Mouse (Mus musculus) liver, embryonic 12.5 days (tissue): ENCODE measurements around the gene Anxa1. TPM values are rescaled to one million over a fixed set of nuclear protein-coding genes. Genes with fewer than 3 reads are reported as not detected.

Experiments used
- ATAC-seq: fragments of 200-750 bp; cut with Nextera tagmentation; 2 replicates; pipeline ENCODE4 v1.8.0; 2017; ENCODE audit warnings: moderate number of reproducible peaks, mild to moderate bottlenecking, moderate library complexity
- H3K27ac ChIP-seq: fragments of 300-500 bp; sonication (generic); 2 replicates; pipeline ENCODE4 v1.5.1; 2016; ENCODE audit warnings: mild to moderate bottlenecking
- H3K27me3 ChIP-seq: fragments of 300-500 bp; sonication (generic); replicated peaks from 2 replicates; pipeline ENCODE4 v1.6.1; 2016; ENCODE audit warnings: mild to moderate bottlenecking, moderate library complexity
- H3K36me3 ChIP-seq: fragments of 300-500 bp; sonication (generic); 2 replicates; pipeline ENCODE4 v1.6.1; 2016; ENCODE audit warnings: mild to moderate bottlenecking, moderate library complexity
- H3K4me1 ChIP-seq: fragments of 300-500 bp; sonication (generic); 2 replicates; pipeline ENCODE4 v1.6.1; 2016
- H3K4me2 ChIP-seq: fragments of 300-500 bp; sonication (generic); 2 replicates; pipeline ENCODE4 v1.6.1; 2016; ENCODE audit warnings: mild to moderate bottlenecking, moderate library complexity
- H3K4me3 ChIP-seq: fragments of 300-500 bp; sonication (generic); 2 replicates; pipeline ENCODE4 v1.5.1; 2016; ENCODE audit warnings: mild to moderate bottlenecking, moderate library complexity
- H3K9ac ChIP-seq: fragments of 300-500 bp; sonication (generic); 2 replicates; pipeline ENCODE4 v1.6.1; 2016; ENCODE audit warnings: mild to moderate bottlenecking, moderate library complexity
- H3K9me3 ChIP-seq: fragments of 300-500 bp; sonication (generic); replicated peaks from 2 replicates; pipeline ENCODE4 v1.6.1; 2016; ENCODE audit warnings: mild to moderate bottlenecking, moderate library complexity
- WGBS: fragments of 180-500 bp; shearing (Covaris S2); methylation state at CpG from one replicate; pipeline ENCODE4 v1.1.7; 2016; ENCODE audit not compliant: insufficient replicate concordance; 5-methylcytosine and 5-hydroxymethylcytosine counted together
- polyA plus RNA-seq: library from polyadenylated mRNA; unstranded; fragments of >200 nt; fragmentation: Nextera tagmentation; extraction: Ambion mirVana; gene quantifications from 2 replicates; pipeline ENCODE4 v1.2.1, GENCODE M21; 2016

Anxa1 gene
- polyA plus RNA-seq: 15.1 and 19.1 TPM in 2 replicates

GRCm38 (mm10) chr19:20390455-20390994 lies at the start of gene Anxa1:
Anxa1 (minus strand) TSS chr19:20390944.
- Histone ChIP-seq H3K4me2 (no peak within 1 kb of the TSS; the same call in 1 of the 2 replicates), H3K27ac (no peak within 1 kb of the TSS)
- 24% methylated on average over 5 of the region's 5 CpGs for WGBS

GRCm38 (mm10) chr19:20437043-20437442 lies 46.3 kb upstream of the Anxa1 start:
- Histone ChIP-seq H3K9me3 (no peaks in the 10 kb centered on the region), H3K9ac (no peak overlapping the region), H3K4me2 (no peak overlapping the region), H3K36me3 (no peaks in the 10 kb centered on the region), H3K4me1 (no peaks in the 10 kb centered on the region), H3K4me3 (no peak overlapping the region), H3K27ac (no peak overlapping the region), H3K27me3 (no peaks in the 10 kb centered on the region)
- no peak for ATAC-seq
- 36% methylated on average over 5 of the region's 5 CpGs for WGBS

More at GRCm38 (mm10) chr19:20390455-20390994, at the start of gene Anxa1:
- Histone ChIP-seq H3K4me1 (no peaks in the 10 kb centered on the region), H3K36me3 (no peaks in the 10 kb centered on the region), H3K4me3 (no peak within 1 kb of the TSS), H3K9me3 (no peaks in the 10 kb centered on the region), H3K27me3 (no peaks in the 10 kb centered on the region), H3K9ac (no peak within 1 kb of the TSS)
- no peak for ATAC-seq

- H3K27me3 ChIP-seq: no peaks in the 10 kb centered on the region
- ATAC-seq: no peak
- H3K4me1 ChIP-seq: no peaks in the 10 kb centered on the region
- no peak overlapping the region for H3K27ac ChIP-seq
- H3K4me3 ChIP-seq: no peak overlapping the region
- no peaks in the 10 kb centered on the region for H3K9me3 ChIP-seq
- H3K36me3 ChIP-seq: no peaks in the 10 kb centered on the region
- H3K4me2 ChIP-seq: no peak overlapping the region
- WGBS: 6% methylated on average over 3 of the region's 3 CpGs
- no peak overlapping the region for H3K9ac ChIP-seq
Measured at GRCm38 (mm10) chr19:20434541-20434940, 43.8 kb upstream of the Anxa1 start.

GRCm38 (mm10) chr19:20433966-20434365 lies 43.2 kb upstream of the Anxa1 start:
- no peaks in the 10 kb centered on the region for H3K4me1 ChIP-seq
- H3K36me3 ChIP-seq: no peaks in the 10 kb centered on the region
- 63% methylated on average over 5 of the region's 5 CpGs for WGBS
- ATAC-seq: no peak
- H3K4me3 ChIP-seq: no peak overlapping the region
- H3K9ac ChIP-seq: no peak overlapping the region
- H3K27me3 ChIP-seq: no peaks in the 10 kb centered on the region
- no peak overlapping the region for H3K27ac ChIP-seq
- H3K4me2 ChIP-seq: no peak overlapping the region
- no peaks in the 10 kb centered on the region for H3K9me3 ChIP-seq

- Histone ChIP-seq H3K27me3 (no peaks in the 10 kb centered on the region), H3K27ac (no peak overlapping the region), H3K4me1 (no peaks in the 10 kb centered on the region), H3K9ac (no peak overlapping the region), H3K4me3 (no peak overlapping the region), H3K9me3 (no peaks in the 10 kb centered on the region), H3K4me2 (no peak overlapping the region), H3K36me3 (no peaks in the 10 kb centered on the region)
- no peak for ATAC-seq
- WGBS: 67% methylated on average over 12 of the region's 12 CpGs
Measured at GRCm38 (mm10) chr19:20426443-20427161, 35.9 kb upstream of the Anxa1 start.

GRCm38 (mm10) chr19:20411276-20411675 lies 20.5 kb upstream of the Anxa1 start:
- H3K9ac ChIP-seq: no peak overlapping the region
- ATAC-seq: no peak
- no peak overlapping the region for H3K4me2 ChIP-seq
- no peaks in the 10 kb centered on the region for H3K36me3 ChIP-seq
- WGBS: 71% methylated on average over 3 of the region's 3 CpGs
- no peaks in the 10 kb centered on the region for H3K4me1 ChIP-seq
- H3K27ac ChIP-seq: no peak overlapping the region
- no peaks in the 10 kb centered on the region for H3K27me3 ChIP-seq
- no peaks in the 10 kb centered on the region for H3K9me3 ChIP-seq
- no peak overlapping the region for H3K4me3 ChIP-seq

GRCm38 (mm10) chr19:20409541-20410528 lies 19.1 kb upstream of the Anxa1 start:
- H3K27me3 ChIP-seq: no peaks in the 10 kb centered on the region
- 41% methylated on average over 9 of the region's 9 CpGs for WGBS
- H3K9me3 ChIP-seq: no peaks in the 10 kb centered on the region
- no peaks in the 10 kb centered on the region for H3K4me1 ChIP-seq
- no peak overlapping the region for H3K4me3 ChIP-seq
- no peak for ATAC-seq
- no peak overlapping the region for H3K9ac ChIP-seq
- no peaks in the 10 kb centered on the region for H3K36me3 ChIP-seq
- no peak overlapping the region for H3K4me2 ChIP-seq
- no peak overlapping the region for H3K27ac ChIP-seq

GRCm38 (mm10) chr19:20406475-20406874 lies 15.7 kb upstream of the Anxa1 start:
- WGBS: 72% methylated on average over 3 of the region's 3 CpGs
- H3K4me2 ChIP-seq: no peak overlapping the region
- no peak overlapping the region for H3K9ac ChIP-seq
- no peak overlapping the region for H3K4me3 ChIP-seq
- no peaks in the 10 kb centered on the region for H3K36me3 ChIP-seq
- no peak for ATAC-seq
- H3K27me3 ChIP-seq: no peaks in the 10 kb centered on the region
- H3K27ac ChIP-seq: no peak overlapping the region
- H3K9me3 ChIP-seq: no peaks in the 10 kb centered on the region
- no peaks in the 10 kb centered on the region for H3K4me1 ChIP-seq

GRCm38 (mm10) chr19:20405015-20405414 lies 14.3 kb upstream of the Anxa1 start:
- H3K4me1 ChIP-seq: no peaks in the 10 kb centered on the region
- no peak overlapping the region for H3K27ac ChIP-seq
- no peaks in the 10 kb centered on the region for H3K27me3 ChIP-seq
- H3K36me3 ChIP-seq: no peaks in the 10 kb centered on the region
- H3K4me3 ChIP-seq: no peak overlapping the region
- no peak for ATAC-seq
- no peak overlapping the region for H3K9ac ChIP-seq
- no peaks in the 10 kb centered on the region for H3K9me3 ChIP-seq
- no peak overlapping the region for H3K4me2 ChIP-seq
- WGBS: 56% methylated on average over 4 of the region's 4 CpGs

GRCm38 (mm10) chr19:20403740-20404139 lies 13.0 kb upstream of the Anxa1 start:
- ATAC-seq: no peak
- Histone ChIP-seq H3K4me3 (no peak overlapping the region), H3K9ac (no peak overlapping the region), H3K36me3 (no peaks in the 10 kb centered on the region), H3K9me3 (no peaks in the 10 kb centered on the region), H3K27ac (no peak overlapping the region), H3K4me2 (no peak overlapping the region), H3K4me1 (no peaks in the 10 kb centered on the region), H3K27me3 (no peaks in the 10 kb centered on the region)
- WGBS: 59% methylated on average over 3 of the region's 3 CpGs

GRCm38 (mm10) chr19:20403219-20403618 lies 12.5 kb upstream of the Anxa1 start:
- Histone ChIP-seq H3K36me3 (no peaks in the 10 kb centered on the region), H3K4me3 (no peak overlapping the region), H3K9me3 (no peaks in the 10 kb centered on the region), H3K4me2 (no peak overlapping the region), H3K27ac (no peak overlapping the region), H3K27me3 (no peaks in the 10 kb centered on the region), H3K9ac (no peak overlapping the region), H3K4me1 (no peaks in the 10 kb centered on the region)
- no peak for ATAC-seq
- 78% methylated on average over 1 of the region's 1 CpGs for WGBS
